Mouse (Mus musculus): ENCODE results near the gene Abtb2. TPM values are rescaled to one million over a fixed set of nuclear protein-coding genes. Genes with fewer than 3 reads are reported as not detected.

The Abtb2 gene
- total RNA-seq, 2 experiments from 2014 or later: 0.41 TPM; not detected in 1

DNA sequence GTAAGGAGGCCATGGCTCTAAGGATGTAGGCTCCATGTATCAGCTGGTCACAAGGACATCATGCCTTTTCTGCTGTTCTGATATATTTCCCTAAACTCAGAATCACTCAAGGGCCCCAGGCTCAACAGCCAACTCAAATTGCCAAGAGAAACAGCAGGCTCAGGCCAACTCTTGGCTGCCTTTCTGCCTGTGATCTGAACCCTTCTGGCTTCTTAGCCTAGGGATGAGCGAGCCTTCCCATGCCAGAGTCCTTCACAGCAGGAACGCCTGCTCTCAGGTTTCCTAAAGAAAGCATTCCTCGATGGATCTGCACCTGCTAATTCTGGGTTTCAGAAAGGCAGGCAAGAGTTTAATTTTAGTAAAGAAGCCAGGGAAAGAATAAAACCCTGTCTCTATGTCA, 43.4 kb downstream of the Abtb2 start:
- ATAC-seq (replicated peaks; ENCODE audit: poor library complexity, severe bottlenecking): no peak

DNA sequence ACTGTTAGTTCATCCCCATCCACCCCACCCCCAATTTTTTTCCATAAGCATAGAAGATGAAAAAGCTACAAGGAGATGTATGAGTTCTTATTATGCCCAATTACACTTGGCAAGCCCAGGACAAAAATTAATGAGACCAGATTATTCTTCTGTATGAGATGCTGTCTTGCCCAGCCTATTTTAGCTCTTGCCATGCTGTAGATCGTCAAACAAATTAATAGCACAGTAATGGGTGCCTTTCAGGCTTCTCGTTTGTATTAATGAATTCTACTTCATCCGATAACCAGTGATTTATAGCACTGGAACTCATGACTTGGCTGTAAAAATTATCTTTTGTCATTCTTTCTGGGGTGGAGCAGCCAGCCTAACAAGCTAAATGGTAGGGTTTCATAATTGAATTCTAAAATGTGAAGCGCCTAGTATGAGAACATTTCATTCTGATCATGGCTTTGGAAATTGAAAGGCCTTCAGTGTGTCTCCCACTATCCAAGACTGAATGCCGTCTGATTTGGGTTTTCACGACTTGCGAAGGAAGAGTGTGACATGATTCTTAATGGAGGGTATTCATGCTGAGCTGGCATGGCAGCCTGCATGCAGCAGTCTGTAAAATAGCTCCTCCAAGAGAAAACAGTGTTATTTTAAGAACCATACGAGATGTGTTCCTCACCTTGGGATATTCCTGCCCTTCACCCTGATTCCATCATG, 44.9 kb downstream of the Abtb2 start:
- ATAC-seq (replicated peaks; ENCODE audit: poor library complexity, severe bottlenecking): no peak

DNA sequence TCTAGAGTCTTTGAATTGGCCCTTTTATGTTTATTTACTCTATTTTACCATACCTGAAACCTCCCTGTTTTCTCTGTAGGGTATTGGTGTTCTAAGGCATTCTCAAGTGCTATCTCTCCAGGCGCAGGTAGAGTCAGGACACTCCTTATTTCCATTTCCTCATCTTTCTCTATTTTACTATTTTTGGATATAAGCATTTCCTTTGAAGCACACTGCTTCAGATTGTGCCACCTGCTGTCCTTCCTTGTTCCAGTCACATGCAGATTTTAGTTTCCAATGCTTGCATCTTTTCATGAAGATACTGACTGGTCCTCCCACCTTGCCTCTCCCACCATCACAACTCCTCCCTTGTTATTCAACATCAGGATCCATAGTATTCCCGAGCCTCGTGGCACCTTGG, 47.8 kb downstream of the Abtb2 start:
- ATAC-seq (replicated peaks; ENCODE audit: poor library complexity, severe bottlenecking): no peak

DNA sequence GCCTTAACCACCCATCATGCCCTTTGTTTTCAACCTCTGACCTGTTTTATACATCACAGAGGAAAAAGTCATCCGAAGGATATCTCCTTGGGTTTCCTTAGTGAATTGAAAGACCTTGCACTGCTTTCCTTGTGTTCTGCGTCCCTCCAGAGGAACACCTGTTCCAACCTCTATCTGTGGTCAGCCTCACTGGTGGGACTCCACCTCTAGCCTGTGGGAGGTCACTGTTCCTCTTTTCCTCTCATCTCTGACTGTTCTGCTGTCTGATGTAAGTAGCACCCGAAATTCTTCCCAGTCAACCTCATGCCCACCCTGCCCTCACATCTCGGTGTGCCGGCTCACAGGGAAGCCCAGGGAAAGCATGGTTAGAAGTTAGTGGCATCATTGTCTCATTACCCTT, 48.9 kb downstream of the Abtb2 start:
- peak; percentile 97 for ATAC-seq (replicated peaks; ENCODE audit: poor library complexity, severe bottlenecking)

DNA sequence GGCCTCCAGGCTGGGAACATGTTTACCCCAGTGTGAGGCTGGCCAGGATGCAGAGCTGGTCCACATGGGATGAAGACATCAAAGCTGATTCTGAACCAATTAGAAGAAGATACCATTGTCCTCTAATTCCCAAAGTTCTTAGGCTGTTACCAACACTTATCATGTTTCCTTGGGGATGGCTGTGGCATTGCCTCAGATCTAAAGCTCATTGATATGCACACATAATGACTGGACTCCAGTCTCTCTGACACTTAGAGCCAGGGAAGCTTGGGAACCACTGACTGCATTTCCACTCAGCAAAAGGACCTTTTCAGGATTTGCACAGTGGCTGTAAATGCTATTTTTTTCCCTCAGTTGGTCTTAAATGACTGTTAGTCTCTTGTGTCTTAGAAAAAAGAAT, 52.3 kb downstream of the Abtb2 start:
- no peak for ATAC-seq (replicated peaks; ENCODE audit: poor library complexity, severe bottlenecking)

DNA sequence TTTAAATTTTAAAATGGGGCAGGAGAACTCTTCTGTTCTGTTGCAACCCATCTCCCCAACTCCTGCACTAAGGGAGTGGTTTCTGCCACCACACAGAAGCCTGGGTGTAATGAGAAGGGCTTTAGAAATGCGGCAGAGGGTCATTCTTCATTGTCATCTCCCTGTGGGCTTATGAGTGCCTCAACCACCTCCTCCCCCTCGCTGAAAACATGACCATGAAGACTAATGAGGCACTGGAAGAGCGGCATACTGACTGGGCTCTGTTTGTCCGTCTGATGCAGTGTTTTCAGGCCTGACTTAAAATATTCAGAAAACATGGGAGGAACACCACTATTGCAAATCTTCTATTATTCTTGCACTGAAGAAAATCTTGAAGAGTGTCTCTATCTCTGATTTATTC, 56.8 kb downstream of the Abtb2 start:
- ATAC-seq (replicated peaks; ENCODE audit: poor library complexity, severe bottlenecking): no peak

DNA sequence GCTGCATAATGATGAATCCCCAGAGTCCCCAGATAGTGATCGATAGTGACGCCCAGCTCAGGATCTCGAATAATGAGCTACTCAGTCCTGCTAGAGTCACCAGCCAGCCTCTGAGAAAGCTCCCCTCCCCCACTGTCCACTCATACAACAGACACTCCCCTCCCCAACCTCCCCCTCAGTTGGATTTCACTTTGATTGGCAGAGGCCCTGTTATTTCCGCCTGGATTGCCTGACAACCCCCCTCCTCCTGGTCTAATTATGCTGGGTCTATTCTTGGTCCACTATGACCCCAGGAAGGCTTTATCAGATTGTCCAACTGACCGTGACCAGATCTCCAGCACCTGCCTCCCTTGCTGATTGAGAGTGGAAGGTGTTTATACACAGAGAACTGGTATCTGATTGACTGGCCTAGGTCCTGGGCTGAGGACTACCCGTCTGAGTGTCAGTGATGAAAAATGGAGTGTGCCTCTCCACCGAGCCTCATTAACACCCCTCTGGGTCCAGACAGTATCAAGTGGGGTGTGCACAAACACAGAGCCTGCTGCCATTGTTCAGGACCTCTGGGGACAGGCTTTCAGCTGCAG, 59.3 kb downstream of the Abtb2 start:
- no peak for ATAC-seq (replicated peaks; ENCODE audit: poor library complexity, severe bottlenecking)

DNA sequence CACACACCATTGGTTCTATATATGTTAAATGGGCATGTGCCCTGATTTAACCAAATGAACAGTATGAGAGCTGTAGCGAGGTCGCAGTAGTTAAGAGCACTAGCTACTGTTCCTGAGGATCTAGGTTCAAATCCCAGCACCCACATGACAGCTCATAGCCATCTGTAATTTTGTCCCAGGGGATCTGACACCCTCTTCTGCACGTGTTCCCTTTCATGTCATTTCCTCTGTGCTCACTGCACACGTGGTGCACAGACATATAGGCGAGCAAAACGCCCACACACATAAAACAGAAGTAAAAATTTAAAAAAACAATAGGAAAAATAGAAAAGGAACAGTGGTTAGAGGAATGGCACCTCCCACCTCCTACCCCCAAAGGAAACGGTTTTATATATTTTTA, 61.0 kb downstream of the Abtb2 start:
- peak; percentile 50 for ATAC-seq (replicated peaks; ENCODE audit: poor library complexity, severe bottlenecking)

DNA sequence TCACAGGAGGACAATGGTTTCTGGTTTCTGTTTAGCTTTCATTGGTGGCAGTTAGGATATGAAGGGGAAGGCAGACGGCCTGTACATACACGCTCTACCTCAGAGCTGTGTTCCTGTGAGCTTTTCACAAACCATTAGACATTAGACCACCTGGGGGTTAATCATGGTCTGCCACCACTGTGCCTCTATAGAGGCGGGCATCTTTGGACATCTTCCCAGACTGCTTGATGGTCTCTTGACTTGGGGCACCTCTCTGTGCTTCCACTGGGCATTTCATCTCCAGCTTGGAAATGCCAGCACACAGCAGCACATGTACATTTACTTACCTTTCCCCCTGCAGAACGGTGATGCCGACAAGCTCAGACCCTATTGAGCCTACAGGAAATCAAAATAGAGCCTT, 63.8 kb downstream of the Abtb2 start:
- no peak for ATAC-seq (replicated peaks; ENCODE audit: poor library complexity, severe bottlenecking)

DNA sequence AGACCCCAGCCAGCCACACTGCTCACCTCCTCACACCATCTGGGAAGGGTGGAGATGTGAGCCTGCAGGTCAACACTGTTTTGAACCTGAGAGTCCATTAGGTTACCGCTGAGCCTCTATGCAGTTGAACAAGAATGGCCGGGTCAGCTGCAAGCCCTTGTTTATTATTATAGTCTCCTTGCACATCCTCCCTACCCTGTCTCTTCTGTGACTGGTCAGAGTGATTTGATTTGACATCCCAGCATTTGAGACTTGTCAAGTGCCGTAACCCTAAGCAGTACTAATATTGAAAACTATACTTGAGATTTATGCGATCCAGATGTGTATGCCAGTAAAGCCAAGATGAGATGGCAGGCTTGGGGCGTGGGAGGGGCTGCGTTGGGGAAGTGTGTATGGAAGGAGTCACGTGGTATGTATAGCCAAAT, 65.2 kb downstream of the Abtb2 start:
- ATAC-seq (replicated peaks; ENCODE audit: poor library complexity, severe bottlenecking): no peak

DNA sequence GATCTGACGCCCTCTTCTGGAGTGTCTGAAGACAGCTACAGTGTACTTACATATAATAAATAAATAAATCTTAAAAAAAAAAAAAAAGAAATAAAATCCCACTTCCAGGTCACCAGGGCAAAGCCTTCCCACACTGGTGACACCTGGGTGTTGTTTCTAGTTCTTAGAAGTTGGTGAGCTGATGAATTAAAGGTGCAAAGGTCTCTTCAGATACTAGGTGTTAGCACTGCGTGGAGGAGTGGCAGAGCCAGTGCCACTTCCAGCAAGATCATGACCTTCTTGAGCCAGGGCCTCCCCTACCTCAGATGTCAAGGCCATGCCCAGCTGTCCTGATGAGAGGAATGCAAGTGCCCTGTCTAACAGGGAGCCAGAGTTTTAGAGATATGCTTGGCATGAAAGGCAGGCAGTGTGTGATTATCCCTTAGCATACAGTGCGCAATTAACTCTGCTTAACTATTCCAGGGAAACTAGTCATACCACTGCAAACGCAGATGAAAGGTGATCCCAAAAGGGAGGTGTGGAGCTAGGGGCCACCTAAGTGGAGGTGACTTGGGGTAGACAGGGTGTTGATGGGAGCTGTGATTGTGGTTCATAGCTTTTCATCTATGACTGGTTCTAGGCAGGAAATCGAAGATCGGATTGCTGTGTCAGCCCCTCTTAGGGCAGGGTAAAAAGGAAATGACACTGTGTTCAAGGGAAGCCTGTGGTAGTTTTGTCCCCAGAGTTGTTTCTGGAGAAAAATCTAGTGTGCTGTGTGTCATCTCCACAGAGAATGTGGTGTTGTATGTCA, 66.2 kb downstream of the Abtb2 start:
- ATAC-seq (replicated peaks; ENCODE audit: poor library complexity, severe bottlenecking): no peak

DNA sequence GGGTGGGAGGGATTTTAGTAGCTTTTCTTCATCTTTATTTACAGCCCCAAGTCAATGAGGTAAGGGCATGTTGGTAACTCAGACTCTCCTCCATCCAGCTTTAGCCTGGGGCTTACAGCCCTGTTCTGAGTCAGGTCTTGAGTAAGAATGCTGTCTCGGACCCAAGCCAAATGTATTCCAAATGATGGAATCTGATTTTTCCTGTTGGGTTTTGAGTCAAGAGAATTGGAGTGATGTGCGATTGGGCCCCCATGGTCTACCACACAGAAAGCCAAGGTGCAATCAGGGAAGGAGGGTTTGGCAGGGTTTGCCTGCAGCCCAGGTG, 66.8 kb downstream of the Abtb2 start:
- ATAC-seq (replicated peaks; ENCODE audit: poor library complexity, severe bottlenecking): no peak

DNA sequence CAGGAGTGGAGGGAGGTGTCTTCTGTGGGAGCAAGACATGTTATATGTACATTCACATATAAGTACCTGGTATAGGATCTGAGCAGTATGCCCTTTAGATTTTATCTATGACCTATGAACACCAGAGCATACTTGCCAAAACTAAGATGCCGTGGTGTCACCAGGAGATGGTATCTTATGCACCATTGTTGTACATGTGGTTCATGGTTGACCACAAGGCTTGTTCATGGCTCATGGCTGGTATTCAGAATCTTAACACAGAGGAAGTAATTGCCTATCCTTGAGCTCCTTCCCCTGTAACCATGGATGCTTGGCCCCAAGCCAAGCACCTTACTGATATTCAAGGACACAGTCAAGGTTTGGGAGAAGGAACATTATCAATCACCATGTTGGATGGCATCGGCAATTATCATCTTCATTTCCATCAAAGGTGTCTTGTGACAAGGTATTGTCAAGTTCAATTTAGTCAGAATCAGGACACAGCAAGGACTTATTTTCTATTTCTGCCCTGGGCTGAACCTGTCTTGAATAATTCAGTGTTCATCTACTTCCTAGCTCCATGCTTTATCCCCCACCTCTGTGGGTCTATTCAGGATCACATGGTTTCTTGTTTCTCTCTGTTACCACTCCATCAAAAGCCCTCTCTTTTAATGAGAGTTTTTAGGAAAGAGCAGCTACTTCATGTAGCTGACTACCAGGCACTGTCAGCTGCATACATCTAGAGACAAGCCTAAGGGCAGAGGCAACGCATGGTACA, 69.8 kb downstream of the Abtb2 start:
- ATAC-seq (replicated peaks; ENCODE audit: poor library complexity, severe bottlenecking): peak; percentile 21; the same call in 1 of the 2 replicates

DNA sequence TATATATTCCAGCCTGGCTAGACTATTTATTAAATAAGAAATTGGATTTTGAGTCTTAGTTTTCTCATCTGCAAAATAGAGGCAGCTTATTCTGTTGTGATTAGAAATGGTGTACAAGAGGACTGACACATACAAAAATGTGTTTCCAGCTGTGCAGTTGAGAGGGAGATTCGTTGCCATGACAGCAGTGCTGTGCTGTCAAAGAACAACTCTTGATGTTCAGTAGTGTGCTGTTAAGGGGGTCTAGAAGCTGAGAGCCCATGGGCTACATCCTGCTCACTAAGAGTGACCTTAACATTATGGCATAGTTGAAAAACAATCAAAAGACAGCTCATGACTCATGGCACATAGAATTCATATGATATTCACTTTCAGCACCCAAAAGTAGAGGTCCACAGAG, 71.3 kb downstream of the Abtb2 start:
- ATAC-seq (replicated peaks; ENCODE audit: poor library complexity, severe bottlenecking): no peak

DNA sequence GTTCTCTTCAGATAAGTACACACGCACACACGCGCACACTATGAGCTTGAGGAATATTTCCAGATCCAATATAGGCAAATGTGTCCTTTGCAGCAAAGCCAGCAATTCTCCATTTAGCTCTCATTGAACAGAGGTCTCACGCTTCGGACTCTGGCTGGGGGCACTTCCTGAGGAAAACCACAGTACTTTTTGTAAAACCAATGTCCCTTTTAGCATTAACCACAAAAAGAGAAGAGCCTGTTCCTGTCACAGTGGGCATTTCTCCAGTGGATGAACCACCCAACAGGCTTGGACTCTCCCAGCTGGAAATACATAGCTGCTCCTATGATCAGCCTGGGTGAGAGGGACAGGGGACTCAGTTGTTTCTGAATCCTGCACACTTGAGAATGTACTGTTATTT, 71.8 kb downstream of the Abtb2 start:
- ATAC-seq (replicated peaks; ENCODE audit: poor library complexity, severe bottlenecking): peak; percentile 75

DNA sequence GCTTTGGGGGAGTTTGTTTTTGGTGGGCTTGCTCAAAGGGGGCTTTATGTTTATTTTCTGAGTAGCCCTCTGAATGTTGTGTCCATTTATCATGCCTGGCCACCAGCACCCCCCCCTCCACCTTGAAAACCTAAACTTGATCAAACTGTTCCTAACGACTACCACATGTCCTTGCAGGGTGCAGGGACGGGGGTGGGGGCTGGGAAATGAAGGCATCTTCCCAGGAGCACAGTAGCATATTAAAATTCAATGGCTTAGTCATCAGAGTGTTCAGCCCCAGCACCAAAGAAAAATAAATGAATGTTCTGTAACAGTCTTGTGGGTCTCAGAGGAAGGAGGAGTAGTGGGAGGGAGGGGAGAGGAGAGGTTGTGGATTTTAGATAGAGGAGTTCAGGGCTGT, 73.6 kb downstream of the Abtb2 start:
- no peak for ATAC-seq (replicated peaks; ENCODE audit: poor library complexity, severe bottlenecking)

DNA sequence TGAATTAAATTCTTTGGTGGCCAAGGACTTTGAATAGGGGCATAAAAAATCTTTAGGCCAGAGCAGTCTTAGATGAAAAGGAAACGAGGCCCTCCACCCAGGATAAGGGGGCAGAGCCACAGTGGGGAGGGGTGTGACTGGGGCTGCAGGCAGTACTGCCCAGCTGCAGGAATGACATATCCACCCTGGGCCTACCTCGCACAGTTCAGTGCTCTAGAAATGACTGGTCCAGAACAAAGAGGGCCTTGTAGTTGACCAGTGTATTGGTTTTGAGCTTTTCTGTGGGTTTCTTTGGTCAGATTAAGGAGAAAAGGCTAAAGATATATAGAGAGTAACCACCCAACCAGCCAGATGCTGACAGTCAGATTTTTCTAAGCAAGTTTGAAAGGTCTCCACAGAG, 74.8 kb downstream of the Abtb2 start:
- no peak for ATAC-seq (replicated peaks; ENCODE audit: poor library complexity, severe bottlenecking)

DNA sequence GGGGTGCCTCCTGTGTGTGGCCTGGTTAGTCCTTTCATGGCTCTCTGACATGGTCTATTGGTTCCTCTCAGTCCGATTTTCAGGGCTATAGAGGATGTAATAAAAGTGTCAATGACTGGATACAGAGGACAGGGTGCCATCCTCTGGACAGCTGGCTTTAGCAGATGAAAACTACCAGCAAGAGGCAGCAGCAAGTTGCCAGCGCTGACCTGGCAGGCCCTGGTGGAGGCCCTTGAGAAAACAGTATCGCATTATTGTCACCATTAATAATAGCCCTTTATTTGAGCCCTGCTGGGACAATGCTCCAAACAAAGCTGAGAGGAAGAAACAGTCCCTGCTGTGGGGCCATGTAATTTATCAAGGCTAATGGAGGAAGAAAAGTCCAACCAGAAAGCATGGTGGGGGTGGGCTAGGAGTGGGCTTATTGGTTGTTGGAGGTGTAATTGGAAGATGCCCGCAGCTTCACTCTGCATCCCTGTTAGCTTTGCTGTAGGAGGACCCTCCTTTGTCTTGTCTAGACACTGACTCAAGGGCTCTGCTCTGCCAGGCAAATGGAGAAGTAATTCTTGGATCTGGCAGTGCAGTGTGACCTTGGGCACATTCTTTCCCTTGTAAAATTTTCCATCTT, 77.6 kb downstream of the Abtb2 start:
- ATAC-seq (replicated peaks; ENCODE audit: poor library complexity, severe bottlenecking): no peak

DNA sequence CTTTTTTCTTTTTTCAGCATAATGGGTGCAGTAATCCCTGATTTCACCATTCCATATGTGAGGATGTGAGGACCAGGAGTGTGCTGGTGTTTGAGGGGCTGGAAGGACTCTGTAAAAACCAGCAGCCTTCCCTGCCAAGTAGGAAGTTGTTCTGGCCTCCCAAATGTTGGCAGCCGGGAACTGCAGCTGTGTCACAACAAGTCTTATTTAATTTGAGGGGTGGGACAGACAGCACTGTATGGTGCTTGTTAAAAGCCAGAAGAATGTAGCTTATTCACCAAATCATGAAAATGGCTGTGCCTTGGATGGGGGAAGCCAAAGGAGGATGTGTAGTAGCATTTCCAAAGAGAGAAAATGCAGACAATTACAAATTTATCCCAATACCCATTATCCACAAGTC, 78.3 kb downstream of the Abtb2 start:
- no peak for ATAC-seq (replicated peaks; ENCODE audit: poor library complexity, severe bottlenecking)

DNA sequence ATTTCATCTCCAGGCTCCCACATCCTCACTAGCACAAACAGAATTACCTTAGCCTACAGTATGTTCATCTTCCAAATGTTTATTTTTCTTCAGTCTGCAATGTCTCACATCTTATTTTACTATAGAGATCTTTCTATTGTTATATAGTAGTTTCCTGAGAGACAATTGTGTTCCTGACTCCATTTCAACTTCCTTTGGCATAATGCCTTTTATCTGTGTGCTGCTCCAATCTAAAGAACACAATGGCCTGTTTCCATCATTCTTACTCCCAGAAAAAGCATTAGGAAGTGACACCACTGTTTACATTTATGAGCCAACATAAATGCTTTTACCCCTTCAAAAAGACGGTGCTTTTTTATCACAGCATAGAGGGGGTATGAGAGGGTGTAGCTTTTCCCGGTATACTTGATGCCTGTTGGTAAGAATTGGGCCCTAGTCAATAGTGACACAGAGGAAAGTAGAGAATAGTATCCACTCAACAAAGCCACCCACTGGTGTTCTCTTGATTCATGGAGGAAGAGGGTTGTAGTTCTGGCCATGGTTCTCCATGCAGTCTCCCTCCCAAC, 84.3 kb downstream of the Abtb2 start:
- no peak for ATAC-seq (replicated peaks; ENCODE audit: poor library complexity, severe bottlenecking)
